Mouse (Mus musculus): ENCODE data around the gene Smu1. TPM values are rescaled to one million over a fixed set of nuclear protein-coding genes. Genes with fewer than 3 reads are reported as not detected.

Smu1 gene
- polyA plus RNA-seq (2012; rRNA removed) = 74.7 and 83.7 TPM in 2 replicates

GRCm38 (mm10) chr4:40757780-40758420 lies at the start of gene Smu1:
Gene Smu1 (minus strand): TSS chr4:40757923.

DNA sequence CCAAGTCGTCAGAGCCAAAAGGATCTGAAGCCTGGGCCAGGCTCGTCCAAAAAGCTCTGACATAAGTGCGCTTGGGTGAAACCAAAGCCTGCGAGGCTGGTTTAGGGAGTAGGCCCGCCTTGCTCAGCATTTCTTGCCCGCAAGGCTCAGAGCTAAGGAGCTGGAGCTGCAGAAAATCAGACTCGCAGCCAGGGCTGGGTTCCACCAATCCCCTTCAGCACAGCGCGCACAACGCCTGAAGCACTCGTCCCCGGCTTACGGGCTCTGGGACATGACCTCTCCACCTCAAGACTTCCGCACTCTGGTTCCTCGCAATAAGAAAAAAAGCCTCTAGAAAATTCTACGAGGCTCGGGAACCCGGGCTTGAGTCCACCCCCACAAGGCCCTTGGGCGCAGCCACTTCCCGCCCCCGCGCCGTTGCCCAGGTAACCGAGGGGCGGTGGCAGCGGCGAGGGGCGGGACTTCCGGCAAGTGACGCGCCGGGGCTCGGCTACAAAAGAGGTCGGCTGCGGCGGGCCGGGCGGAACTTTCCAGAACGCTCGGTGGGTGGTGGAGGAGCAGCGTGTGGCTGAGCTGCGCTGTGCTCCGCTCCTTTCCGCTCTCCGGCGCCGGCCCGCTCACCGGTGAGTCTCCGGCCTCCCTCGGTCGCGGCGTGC lies 35.6 kb downstream of the Smu1 start, which contains the start of gene Dnaja1:
Gene Dnaja1, plus strand, starts transcription at position 140 of the 656 bp plus-strand sequence.

GRCm38 (mm10) chr4:40702797-40703709 lies 54.7 kb downstream of the Smu1 start, which contains the start of gene Aptx:
Gene Aptx (minus strand): TSS chr4:40703194.

Other genes with a start within 250 kb of the Smu1 start
- 32.7 and 37.4 TPM in 2 replicates for gene Aptx, start 54.7 kb downstream of the Smu1 start, polyA plus RNA-seq (2012; rRNA removed)
- 186 and 200 TPM in 2 replicates for gene Dnaja1, start 35.8 kb downstream of the Smu1 start, polyA plus RNA-seq (2012; rRNA removed)
- gene B4galt1, start 96.1 kb upstream of the Smu1 start, polyA plus RNA-seq (2012; rRNA removed) = 7.8 and 15.0 TPM in 2 replicates
- not detected in 2 replicates for gene Spink4, start 162.1 kb upstream of the Smu1 start, polyA plus RNA-seq (2012; rRNA removed)
- gene Bag1, start 190.4 kb upstream of the Smu1 start, polyA plus RNA-seq (2012; rRNA removed) = 114 and 117 TPM in 2 replicates
- gene Chmp5, start 190.5 kb upstream of the Smu1 start, polyA plus RNA-seq (2012; rRNA removed) = 112 and 132 TPM in 2 replicates
- 115 and 116 TPM in 2 replicates for gene Nfx1, start 213.0 kb upstream of the Smu1 start, polyA plus RNA-seq (2012; rRNA removed)

Data from central nervous system, embryonic 14 days (tissue).